Mouse (Mus musculus) stomach, embryonic 15.5 days (tissue): ENCODE results near the gene Ccdc187. TPM values are rescaled to one million over a fixed set of nuclear protein-coding genes. Genes with fewer than 3 reads are reported as not detected.

Experiments used
- ATAC-seq: fragments of 200-750 bp; cut with Nextera tagmentation; 2 replicates; pipeline ENCODE4 v1.8.0; 2017; ENCODE audit warnings: low read depth, moderate number of reproducible peaks, moderate TSS enrichment; ENCODE audit not compliant: insufficient read depth, low FRiP score
- H3K27ac ChIP-seq: fragments of 300-500 bp; sonication (generic); 2 replicates; pipeline ENCODE4 v1.5.1; 2015; ENCODE audit warnings: mild to moderate bottlenecking, inconsistent platforms
- H3K27me3 ChIP-seq: fragments of 300-500 bp; sonication (generic); replicated peaks from 2 replicates; pipeline ENCODE4 v1.6.1; 2015; ENCODE audit warnings: inconsistent platforms
- H3K36me3 ChIP-seq: fragments of 300-500 bp; sonication (generic); 2 replicates; pipeline ENCODE4 v1.6.1; 2015; ENCODE audit warnings: inconsistent platforms
- H3K4me1 ChIP-seq: fragments of 300-500 bp; sonication (generic); 2 replicates; pipeline ENCODE4 v1.6.1; 2015; ENCODE audit warnings: inconsistent platforms
- H3K4me2 ChIP-seq: fragments of 300-500 bp; sonication (generic); 2 replicates; pipeline ENCODE4 v1.6.1; 2015; ENCODE audit warnings: mild to moderate bottlenecking, inconsistent platforms
- H3K4me3 ChIP-seq: fragments of 300-500 bp; sonication (generic); replicated peaks from 2 replicates; pipeline ENCODE4 v1.5.1; 2015; ENCODE audit warnings: inconsistent platforms
- H3K9ac ChIP-seq: fragments of 300-500 bp; sonication (generic); 2 replicates; pipeline ENCODE4 v1.6.1; 2015; ENCODE audit warnings: inconsistent platforms
- H3K9me3 ChIP-seq: fragments of 300-500 bp; sonication (generic); 2 replicates; pipeline ENCODE4 v1.6.1; 2016; ENCODE audit warnings: inconsistent platforms
- WGBS: fragments of 180-500 bp; shearing (Covaris S2); methylation state at CpG from one replicate; pipeline ENCODE4 v1.1.7; 2015; 5-methylcytosine and 5-hydroxymethylcytosine counted together
- polyA plus RNA-seq: library from polyadenylated mRNA; unstranded; fragments of >200 nt; fragmentation: Nextera tagmentation; extraction: Ambion mirVana; gene quantifications from 2 replicates; pipeline ENCODE4 v1.2.1, GENCODE M21; 2015

Gene Ccdc187
- polyA plus RNA-seq, 1 experiment from 2014 or later: 0.57 TPM

GRCm38 (mm10) chr2:26264646-26265045 is 29.7 kb downstream of the Ccdc187 start:
- Histone ChIP-seq H3K27me3 (no peaks in the 10 kb centered on the region), H3K9ac (no peak overlapping the region), H3K4me3 (no peak overlapping the region), H3K36me3 (no peaks in the 10 kb centered on the region), H3K4me1 (no peaks in the 10 kb centered on the region), H3K27ac (no peak overlapping the region), H3K4me2 (no peak overlapping the region), H3K9me3 (no peaks in the 10 kb centered on the region)
- WGBS: 60% methylated on average over 4 of the region's 4 CpGs
- ATAC-seq: no peak

- Histone ChIP-seq H3K36me3 (no peaks in the 10 kb centered on the region), H3K4me2 (no peak overlapping the region), H3K9ac (no peak overlapping the region), H3K27ac (no peak overlapping the region), H3K9me3 (no peaks in the 10 kb centered on the region), H3K4me3 (no peak overlapping the region), H3K27me3 (no peaks in the 10 kb centered on the region), H3K4me1 (no peaks in the 10 kb centered on the region)
- WGBS: 75% methylated on average over 16 of the region's 16 CpGs
- ATAC-seq: 0 out of 2 replicates have a peak, but pooled peaks have one; percentile 2
Observed at GRCm38 (mm10) chr2:26257315-26258096, 36.9 kb downstream of the Ccdc187 start.

GRCm38 (mm10) chr2:26254816-26255215 is 39.5 kb downstream of the Ccdc187 start:
- no peak for ATAC-seq
- no peaks in the 10 kb centered on the region for H3K27me3 ChIP-seq
- no peaks in the 10 kb centered on the region for H3K9me3 ChIP-seq
- no peak overlapping the region for H3K4me3 ChIP-seq
- H3K27ac ChIP-seq: no peak overlapping the region
- H3K9ac ChIP-seq: no peak overlapping the region
- WGBS: 62% methylated on average over 4 of the region's 4 CpGs
- H3K36me3 ChIP-seq: no peaks in the 10 kb centered on the region
- no peak overlapping the region for H3K4me2 ChIP-seq
- H3K4me1 ChIP-seq: no peaks in the 10 kb centered on the region

- no peak overlapping the region for H3K4me2 ChIP-seq
- no peak overlapping the region for H3K4me3 ChIP-seq
- no peaks in the 10 kb centered on the region for H3K27me3 ChIP-seq
- no peaks in the 10 kb centered on the region for H3K4me1 ChIP-seq
- H3K27ac ChIP-seq: peak overlapping the region; percentile 63; the same call in 1 of the 2 replicates
- H3K36me3 ChIP-seq: no peaks in the 10 kb centered on the region
- 49% methylated on average over 8 of the region's 8 CpGs for WGBS
- no peak overlapping the region for H3K9ac ChIP-seq
- ATAC-seq: peak; percentile 41; the same call in 1 of the 2 replicates
- no peaks in the 10 kb centered on the region for H3K9me3 ChIP-seq
Observed at GRCm38 (mm10) chr2:26252514-26253206, 41.7 kb downstream of the Ccdc187 start.

GRCm38 (mm10) chr2:26247531-26247930 is 46.8 kb downstream of the Ccdc187 start:
- 0 out of 2 replicates have a peak, but pooled peaks cover 3% of the 10 kb centered on the region for H3K4me1 ChIP-seq
- no peaks in the 10 kb centered on the region for H3K9me3 ChIP-seq
- no peak overlapping the region for H3K4me2 ChIP-seq
- no peak overlapping the region for H3K9ac ChIP-seq
- H3K27ac ChIP-seq: no peak overlapping the region
- WGBS: 50% methylated on average over 3 of the region's 3 CpGs
- no peak overlapping the region for H3K4me3 ChIP-seq
- no peaks in the 10 kb centered on the region for H3K36me3 ChIP-seq
- ATAC-seq: no peak
- H3K27me3 ChIP-seq: no peaks in the 10 kb centered on the region

GRCm38 (mm10) chr2:26240841-26241240 is 53.5 kb downstream of the Ccdc187 start:
- 52% methylated on average over 3 of the region's 3 CpGs for WGBS
- H3K27ac ChIP-seq: no peak overlapping the region
- peaks cover 16% of the 10 kb centered on the region for H3K4me1 ChIP-seq
- ATAC-seq: no peak
- no peak overlapping the region for H3K9ac ChIP-seq
- no peaks in the 10 kb centered on the region for H3K36me3 ChIP-seq
- H3K9me3 ChIP-seq: no peaks in the 10 kb centered on the region
- no peak overlapping the region for H3K4me3 ChIP-seq
- H3K4me2 ChIP-seq: no peak overlapping the region
- no peaks in the 10 kb centered on the region for H3K27me3 ChIP-seq

GRCm38 (mm10) chr2:26240330-26240729 is 54.0 kb downstream of the Ccdc187 start:
- ATAC-seq: no peak
- WGBS: 35% methylated on average over 9 of the region's 9 CpGs
- no peak overlapping the region for H3K4me3 ChIP-seq
- H3K4me2 ChIP-seq: no peak overlapping the region
- no peak overlapping the region for H3K9ac ChIP-seq
- H3K9me3 ChIP-seq: no peaks in the 10 kb centered on the region
- peak overlapping the region; percentile 26; the same call in 1 of the 2 replicates for H3K27ac ChIP-seq
- no peaks in the 10 kb centered on the region for H3K36me3 ChIP-seq
- no peaks in the 10 kb centered on the region for H3K27me3 ChIP-seq
- peaks cover 17% of the 10 kb centered on the region for H3K4me1 ChIP-seq

- WGBS: under 1% methylated on average over 35 of the region's 36 CpGs
Observed at GRCm38 (mm10) chr2:26237290-26237782, 57.0 kb downstream of the Ccdc187 start, which contains the start of gene Qsox2. Gene Qsox2, minus strand, starts transcription at chr2:26237525.

GRCm38 (mm10) chr2:26236681-26237289 is 57.6 kb downstream of the Ccdc187 start:
- Histone ChIP-seq H3K9ac (peak overlapping the region; percentile 84), H3K27me3 (no peaks in the 10 kb centered on the region), H3K4me2 (peak overlapping the region; percentile 85), H3K36me3 (no peaks in the 10 kb centered on the region), H3K4me3 (peak overlapping the region; percentile 92), H3K27ac (peak overlapping the region; percentile 86), H3K4me1 (peaks cover 24% of the 10 kb centered on the region), H3K9me3 (no peaks in the 10 kb centered on the region)
- under 1% methylated on average over 51 of the region's 51 CpGs for WGBS
- peak; percentile 44 for ATAC-seq

More at GRCm38 (mm10) chr2:26237290-26237782, 57.0 kb downstream of the Ccdc187 start, which contains the start of gene Qsox2:
- Histone ChIP-seq H3K36me3 (no peaks in the 10 kb centered on the region), H3K27ac (peak within 1 kb of the TSS; percentile 86), H3K9ac (peak within 1 kb of the TSS; percentile 84), H3K4me2 (peak within 1 kb of the TSS; percentile 85), H3K27me3 (no peaks in the 10 kb centered on the region), H3K9me3 (no peaks in the 10 kb centered on the region), H3K4me1 (peaks cover 22% of the 10 kb centered on the region), H3K4me3 (peak within 1 kb of the TSS; percentile 92)
- peak; percentile 82 for ATAC-seq

- Histone ChIP-seq H3K4me1 (peaks cover 21% of the 10 kb centered on the region), H3K4me3 (no peak overlapping the region), H3K9me3 (no peaks in the 10 kb centered on the region), H3K27ac (peak overlapping the region; percentile 32; the same call in 1 of the 2 replicates), H3K4me2 (peak overlapping the region; percentile 21; the same call in 1 of the 2 replicates), H3K27me3 (no peaks in the 10 kb centered on the region), H3K36me3 (no peaks in the 10 kb centered on the region), H3K9ac (no peak overlapping the region)
- no peak for ATAC-seq
- WGBS: 67% methylated on average over 2 of the region's 2 CpGs
Observed at GRCm38 (mm10) chr2:26234771-26235170, 59.6 kb downstream of the Ccdc187 start.

GRCm38 (mm10) chr2:26234253-26234652 is 60.1 kb downstream of the Ccdc187 start:
- Histone ChIP-seq H3K36me3 (no peaks in the 10 kb centered on the region), H3K9ac (no peak overlapping the region), H3K27me3 (no peaks in the 10 kb centered on the region), H3K9me3 (no peaks in the 10 kb centered on the region), H3K4me2 (0 out of 2 replicates have a peak overlapping the region, but pooled peaks have one; percentile 21), H3K27ac (0 out of 2 replicates have a peak overlapping the region, but pooled peaks have one; percentile 11), H3K4me3 (no peak overlapping the region), H3K4me1 (peaks cover 21% of the 10 kb centered on the region)
- no peak for ATAC-seq
- 56% methylated on average over 5 of the region's 5 CpGs for WGBS
